8 mouse cellular contexts compared by ENCODE assay signal in the genomic region with DNA sequence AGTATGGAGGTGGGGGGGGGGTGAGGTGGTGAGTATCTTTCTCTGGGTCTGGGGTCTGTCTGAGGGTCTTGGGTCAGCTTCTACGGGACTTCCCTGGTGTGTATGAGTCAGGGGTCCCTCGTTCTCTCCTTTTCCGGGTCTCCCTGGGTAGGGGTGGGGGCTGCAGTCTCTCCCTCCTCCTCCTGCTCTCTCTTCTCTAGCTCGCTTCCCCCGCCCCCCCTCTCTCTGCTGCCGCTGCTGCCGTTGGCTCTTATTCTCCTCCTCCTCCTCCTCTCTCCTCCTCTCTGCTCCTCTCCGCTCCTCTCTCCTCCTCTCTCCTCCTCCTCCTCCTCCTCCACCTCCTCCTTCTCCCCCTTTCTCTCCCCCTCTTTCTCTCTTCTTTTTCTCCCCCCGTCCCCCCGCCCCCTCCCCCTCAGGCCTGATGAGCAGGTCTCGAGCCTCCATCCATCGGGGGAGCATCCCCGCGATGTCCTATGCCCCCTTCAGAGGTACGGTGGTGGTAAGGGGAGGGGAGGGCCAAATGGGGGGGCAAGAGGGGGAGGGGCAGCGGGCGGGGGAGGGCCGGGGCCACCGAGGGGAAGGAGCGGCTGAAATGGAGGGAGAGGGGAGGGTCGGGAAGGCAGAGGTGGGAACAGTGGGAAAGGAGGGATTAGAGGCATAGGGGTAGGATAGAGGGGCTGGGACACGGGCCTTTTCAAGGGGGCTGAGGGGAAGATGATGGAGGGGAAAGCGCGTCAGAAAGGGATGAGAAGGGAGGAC. TPM values are rescaled to one million over a fixed set of nuclear protein-coding genes. Genes with fewer than 3 reads are reported as not detected.
DNase-seq lines count a peak whose midpoint lies in the region; ATAC-seq and TF ChIP-seq lines count a peak whose summit lies in the region.

A gene (plus strand): TSS at position 223 of the 759 bp plus-strand sequence.

- WGBS in lung, embryonic 15.5 days: 4% methylated on average over 22 of the region's 24 CpGs
- WGBS in embryonic facial prominence, embryonic 12.5 days: 1% methylated on average over 22 of the region's 24 CpGs
- under 1% methylated on average over 20 of the region's 24 CpGs for WGBS in hindbrain, postnatal 0 days
- WGBS in liver, adult 2 months: 13% methylated on average over 17 of the region's 24 CpGs

- H3K9ac ChIP-seq in lung, embryonic 15.5 days: peak within 1 kb of the TSS; percentile 71
- peak within 1 kb of the TSS; percentile 77 for H3K9ac ChIP-seq in embryonic facial prominence, embryonic 12.5 days
- peak within 1 kb of the TSS; percentile 67 for H3K9ac ChIP-seq in hindbrain, postnatal 0 days (replicated peaks; ENCODE audit: low read length)
- H3K9ac ChIP-seq in liver, adult 2 months (ENCODE audit: low read depth, low read length): peak within 1 kb of the TSS; percentile 92; the same call in 1 of the 2 replicates

- H3K36me3 ChIP-seq in lung, embryonic 15.5 days: 0 out of 2 replicates have a peak, but pooled peaks cover 3% of the 10 kb centered on the region
- peaks cover 13% of the 10 kb centered on the region for H3K36me3 ChIP-seq in embryonic facial prominence, embryonic 12.5 days
- peaks cover 4% of the 10 kb centered on the region; the same call in 1 of the 2 replicates for H3K36me3 ChIP-seq in hindbrain, postnatal 0 days (ENCODE audit: insufficient read depth, low read length)
- H3K36me3 ChIP-seq in liver, adult 2 months (ENCODE audit: control insufficient read depth, insufficient read depth, low read length): no peaks in the 10 kb centered on the region

- H3K4me3 ChIP-seq in lung, embryonic 15.5 days: peak within 1 kb of the TSS; percentile 82
- peak within 1 kb of the TSS; percentile 74 for H3K4me3 ChIP-seq in embryonic facial prominence, embryonic 12.5 days
- H3K4me3 ChIP-seq in hindbrain, postnatal 0 days (ENCODE audit: low read length): peak within 1 kb of the TSS; percentile 65
- H3K4me3 ChIP-seq in liver, adult 2 months (ENCODE audit: insufficient read depth, low read depth, low read length): no peak within 1 kb of the TSS

- ATAC-seq in lung, embryonic 15.5 days (ENCODE audit: borderline replicate concordance, extremely low read depth, low FRiP score, low TSS enrichment): no peak
- 0 out of 2 replicates have a peak, but pooled peaks have one; percentile 19 for ATAC-seq in embryonic facial prominence, embryonic 12.5 days (ENCODE audit: insufficient number of reproducible peaks, insufficient read depth, low FRiP score, low TSS enrichment)
- ATAC-seq in hindbrain, postnatal 0 days: peak; percentile 1; the same call in 1 of the 2 replicates

- H3K27me3 ChIP-seq in lung, embryonic 15.5 days: no peaks in the 10 kb centered on the region
- no peaks in the 10 kb centered on the region for H3K27me3 ChIP-seq in embryonic facial prominence, embryonic 12.5 days
- no peaks in the 10 kb centered on the region for H3K27me3 ChIP-seq in hindbrain, postnatal 0 days (ENCODE audit: insufficient read depth, low read length)
- no peaks in the 10 kb centered on the region for H3K27me3 ChIP-seq in liver, adult 2 months (ENCODE audit: control insufficient read depth, insufficient read depth, low read length)

- H3K4me1 ChIP-seq in lung, embryonic 15.5 days: peaks cover 36% of the 10 kb centered on the region
- peaks cover 50% of the 10 kb centered on the region for H3K4me1 ChIP-seq in embryonic facial prominence, embryonic 12.5 days
- H3K4me1 ChIP-seq in hindbrain, postnatal 0 days (ENCODE audit: insufficient read depth, low read length): peaks cover 26% of the 10 kb centered on the region
- H3K4me1 ChIP-seq in liver, adult 2 months (ENCODE audit: control insufficient read depth, insufficient read depth, low read length): peaks cover 10% of the 10 kb centered on the region

- H3K9me3 ChIP-seq in lung, embryonic 15.5 days: no peaks in the 10 kb centered on the region
- no peaks in the 10 kb centered on the region for H3K9me3 ChIP-seq in embryonic facial prominence, embryonic 12.5 days
- no peaks in the 10 kb centered on the region for H3K9me3 ChIP-seq in hindbrain, postnatal 0 days (ENCODE audit: low read length)

- H3K4me2 ChIP-seq in lung, embryonic 15.5 days: peak within 1 kb of the TSS; percentile 95
- H3K4me2 ChIP-seq in embryonic facial prominence, embryonic 12.5 days (replicated peaks): peak within 1 kb of the TSS; percentile 97
- peak within 1 kb of the TSS; percentile 97 for H3K4me2 ChIP-seq in hindbrain, postnatal 0 days (ENCODE audit: low read depth, low read length)

- no peak for TF ChIP-seq POLR2A in liver, adult 2 months (IDR thresholded peaks at IDR 0.05; ENCODE audit: extremely low read depth, insufficient read depth, low read length)

- no peak for DNase-seq in lung, postnatal 14 days
- DNase-seq in adrenal gland, postnatal 14 days: peak; percentile 60
- peak; percentile 75 for DNase-seq in hindbrain, postnatal 0 days (ENCODE audit: low spot score)
- no peak for DNase-seq in liver, adult 2 months (ENCODE audit: extremely low read depth, low read depth, low spot score)
- DNase-seq in retina, postnatal 1 day: peak; percentile 68
- no peak for DNase-seq in ovary, adult 18-20 months (ENCODE audit: low spot score)

- no peak for TF ChIP-seq CTCF in hindbrain, postnatal 0 days (IDR thresholded peaks at IDR 0.05; ENCODE audit: low read depth)
- TF ChIP-seq CTCF in liver, adult 2 months (IDR thresholded peaks at IDR 0.05; ENCODE audit: low read depth, low read length): no peak

- no peaks in the 10 kb centered on the region; the same call in 1 of the 2 replicates for H3K79me2 ChIP-seq in liver, adult 2 months (ENCODE audit: control insufficient read depth, insufficient read depth, low read length)

- peak within 1 kb of the TSS; percentile 93 for H3K27ac ChIP-seq in lung, embryonic 15.5 days
- peak within 1 kb of the TSS; percentile 97 for H3K27ac ChIP-seq in embryonic facial prominence, embryonic 12.5 days
- peak within 1 kb of the TSS; percentile 89 for H3K27ac ChIP-seq in hindbrain, postnatal 0 days
- H3K27ac ChIP-seq in liver, adult 2 months (replicated peaks; ENCODE audit: insufficient read depth, low read depth, low read length): peak within 1 kb of the TSS; percentile 76

RNA-seq across cellular contexts. Expression of the gene that starts here (rescaled TPM):
- polyA plus RNA-seq in lung, embryonic 15.5 days (2015; fragmentation: Nextera tagmentation; extraction: Ambion mirVana): 1.5 and 2.1 TPM in 2 replicates
- 16.0 and 17.3 TPM in 2 replicates for total RNA-seq in adrenal gland, postnatal 14 days (2021)
- 2.5 and 4.0 TPM in 2 replicates for polyA plus RNA-seq in embryonic facial prominence, embryonic 12.5 days (2016; fragmentation: Nextera tagmentation; extraction: Ambion mirVana)
- 53.4 and 74.2 TPM in 2 replicates for total RNA-seq in hindbrain, postnatal 0 days (2014; rRNA removed)
- polyA plus RNA-seq in hindbrain, postnatal 0 days (2015; fragmentation: Nextera tagmentation; extraction: Ambion mirVana): 4.4 and 5.3 TPM in 2 replicates
- total RNA-seq in liver, adult 2 months (2014; rRNA removed): 0.92 and 0.94 TPM in 2 replicates
- 1.3 and 2.3 TPM in 2 replicates for polyA plus RNA-seq in liver, adult 2 months (2012; rRNA removed)

Comparison
In these comparisons a context has a peak if more than half of its experiments do, and no peak if none do; other contexts are left out.
1. DNase-seq: peak in adrenal gland, postnatal 14 days (single experiment), hindbrain, postnatal 0 days (single experiment) and retina, postnatal 1 day (single experiment); none in lung, postnatal 14 days (single experiment), liver, adult 2 months (single experiment) and ovary, adult 18-20 months (single experiment).
2. Peak in every context shown above with its lines, with median percentiles within 50 percentile points of each other: H3K27ac ChIP-seq, H3K4me2 ChIP-seq and H3K9ac ChIP-seq.